Mouse (Mus musculus) gastrocnemius, postnatal 14 days (tissue): ENCODE data around the gene Gm17018. TPM values are rescaled to one million over a fixed set of nuclear protein-coding genes. Genes with fewer than 3 reads are reported as not detected.

Experiments used
- DNase-seq: peaks from one replicate; pipeline ENCODE4 v3.0.0; 2021; ENCODE audit warnings: mixed read lengths
- intact Hi-C: fragments of 180-260 bp; cut with DNase I; formaldehyde crosslinking; loops from one replicate; pipeline ENCODE4 v1.15.1; 2025; ENCODE audit warnings: low total_unique reads
- total RNA-seq, 2 experiments: library from RNA; stranded (reverse); gene quantifications; 2 replicates each; pipeline ENCODE4 v1.2.3; 2021

The Gm17018 gene
- total RNA-seq, 2 experiments from 2014 or later: 12.8 to 13.5 TPM

DNA sequence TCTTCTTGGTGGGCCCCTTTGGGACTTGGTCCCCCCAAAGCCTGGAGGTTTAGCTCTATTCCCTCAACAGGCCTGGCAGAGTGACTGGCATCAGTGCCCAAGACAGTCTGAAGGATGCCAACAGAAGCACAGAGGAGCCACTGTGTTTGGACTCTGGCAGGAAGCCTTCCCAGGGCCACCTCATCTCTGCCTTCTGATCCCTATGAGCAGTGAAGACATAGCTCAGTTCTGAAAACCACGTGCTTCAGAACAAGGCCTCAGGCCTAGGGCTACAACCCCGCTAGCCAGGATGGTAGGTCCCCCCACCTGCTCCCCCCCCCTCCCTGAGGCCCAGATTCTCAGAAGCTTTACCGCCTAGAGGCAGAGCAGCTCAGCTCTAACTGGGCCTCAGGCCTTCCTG lies 54.5 kb downstream of the Gm17018 start:
- intact Hi-C loops: loop anchor here (5.0 kb wide), 1 partner anchor 38 kb away; no protein-coding TSS in a partner anchor
- no peak for DNase-seq

DNA sequence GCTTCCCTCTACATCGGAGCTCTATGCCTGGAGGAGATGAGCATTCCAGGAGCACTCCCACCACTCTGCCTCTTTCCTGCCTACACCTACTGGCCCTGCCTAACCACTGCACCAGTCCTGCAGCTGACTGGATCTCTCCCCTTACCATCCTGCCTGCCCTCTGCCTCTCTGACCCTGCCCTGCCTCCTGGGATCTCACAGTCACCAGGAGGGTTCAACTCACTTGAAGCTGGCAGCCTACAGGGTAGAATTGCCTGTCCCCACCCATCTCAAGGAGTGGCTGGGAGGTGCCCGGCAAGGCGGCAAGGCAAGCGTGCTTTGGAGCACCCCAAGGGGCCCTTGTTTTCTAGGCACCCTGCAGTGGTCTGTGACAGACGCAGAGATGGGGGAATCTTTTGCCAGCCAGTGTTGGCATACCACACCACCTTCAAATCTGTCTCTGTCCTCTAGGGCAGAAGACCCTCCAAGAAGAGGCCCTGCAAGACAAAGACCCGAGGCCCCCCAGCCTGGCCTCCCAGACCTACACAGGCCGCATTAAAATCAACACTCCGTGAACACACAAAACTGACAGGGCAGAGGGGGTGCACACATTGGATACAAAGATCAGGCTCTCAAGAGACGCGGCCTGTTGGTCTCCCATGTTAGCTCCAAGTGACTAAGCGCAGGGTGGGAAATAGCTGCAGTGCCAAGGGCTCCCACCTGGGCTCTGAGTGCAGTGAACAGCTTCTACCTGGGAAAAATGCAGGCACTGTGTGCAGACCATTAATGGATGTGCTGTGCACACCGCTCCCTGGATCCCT lies 55.2 kb downstream of the Gm17018 start:
- intact Hi-C loops: loop anchor here (5.0 kb wide), 1 partner anchor 38 kb away; no protein-coding TSS in a partner anchor

DNA sequence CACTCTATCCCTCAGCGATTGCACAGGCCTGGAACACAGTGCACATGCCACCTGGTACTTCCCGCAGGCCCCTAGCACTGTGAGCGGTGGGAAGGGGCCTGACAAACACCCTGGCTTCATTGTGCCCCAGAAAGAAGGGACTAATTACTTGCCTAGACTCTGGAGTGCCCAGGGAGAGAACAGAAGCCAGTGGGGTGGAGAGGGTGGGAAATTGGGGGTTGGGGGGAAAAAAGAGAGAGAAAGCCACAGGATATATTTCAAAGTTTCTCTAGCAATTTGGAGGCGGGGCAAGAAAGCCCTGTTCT lies 55.8 kb downstream of the Gm17018 start:
- intact Hi-C loops: loop anchor here (5.0 kb wide), 1 partner anchor 39 kb away; no protein-coding TSS in a partner anchor
- DNase-seq: no peak

More for the DNA sequence above, 55.2 kb downstream of the Gm17018 start:
- DNase-seq: no peak

DNA sequence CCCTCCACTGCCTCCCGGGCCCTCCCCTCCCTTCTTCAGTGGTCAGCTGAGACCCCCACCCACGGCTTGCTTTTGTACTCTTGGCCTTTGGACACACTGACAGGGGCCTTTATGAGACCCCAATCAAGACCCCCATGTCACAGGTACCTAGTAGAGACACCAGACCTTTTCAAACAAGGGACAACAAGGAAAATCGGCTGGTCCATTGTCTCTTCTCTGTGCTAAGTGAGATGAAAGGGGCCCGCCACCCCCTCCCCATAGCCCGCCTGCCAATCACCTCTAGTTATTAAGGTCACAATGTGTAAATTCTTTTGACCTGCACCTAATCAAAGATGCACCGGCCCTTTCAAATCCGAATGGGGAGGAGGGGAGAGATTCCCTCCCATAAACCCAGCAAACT lies 56.3 kb downstream of the Gm17018 start:
- no peak for DNase-seq
- intact Hi-C loops: loop anchor here (5.0 kb wide), 1 partner anchor 39 kb away; no protein-coding TSS in a partner anchor

DNA sequence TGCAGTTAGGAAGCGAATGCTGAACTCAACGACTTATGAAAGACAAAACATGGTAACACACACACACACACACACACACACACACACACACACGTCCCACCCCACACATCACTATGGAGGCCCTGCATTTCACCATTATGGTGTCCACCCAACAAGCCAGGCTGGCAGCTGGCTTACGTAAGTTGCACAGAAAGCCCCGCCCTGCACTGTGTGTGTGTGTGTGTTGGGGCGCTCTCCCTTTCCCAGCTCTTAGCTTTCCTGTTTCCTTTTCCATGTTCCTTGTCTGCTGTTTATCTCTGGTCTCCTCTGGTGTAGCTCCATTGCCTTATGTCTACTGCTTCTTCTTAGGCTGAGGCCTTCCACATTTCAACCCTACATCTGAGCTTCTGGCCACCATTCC lies 57.8 kb downstream of the Gm17018 start:
- intact Hi-C loops: loop anchor here (5.0 kb wide), 1 partner anchor 41 kb away; no protein-coding TSS in a partner anchor
- no peak for DNase-seq

DNA sequence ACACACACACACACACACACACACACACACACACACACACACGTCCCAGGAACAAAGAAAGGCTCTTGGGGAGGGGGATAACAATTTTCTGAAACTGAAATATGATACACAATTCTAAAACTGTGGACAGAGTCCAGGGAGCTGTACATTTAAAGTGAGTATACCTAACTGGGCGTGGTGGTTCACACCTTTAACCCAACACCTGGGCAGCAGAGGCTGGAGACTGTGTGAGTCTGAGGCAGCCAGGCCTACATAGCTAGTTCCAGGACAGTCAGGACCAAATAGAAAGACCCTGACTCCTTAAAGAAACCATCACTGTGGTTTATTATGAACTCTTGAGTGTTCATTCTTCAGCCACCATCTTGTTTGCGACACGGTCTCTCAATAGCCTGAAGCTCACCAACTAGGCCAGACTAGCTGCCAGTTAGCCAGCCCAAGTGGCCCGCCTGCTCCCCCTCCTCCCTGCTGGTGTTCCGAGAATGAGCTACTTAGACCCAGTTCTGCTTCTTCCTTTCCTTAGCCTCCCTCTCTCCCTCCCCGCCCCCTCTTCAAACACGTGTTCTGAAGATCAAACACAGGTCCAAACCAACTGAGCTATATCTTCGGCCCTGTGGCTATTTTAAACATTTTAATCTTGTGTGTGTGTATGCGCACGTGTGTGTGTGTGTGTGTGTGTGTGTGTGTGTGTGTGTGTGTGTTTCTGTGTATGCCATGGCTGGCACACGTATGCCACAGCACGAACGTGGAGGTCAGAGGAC lies 59.5 kb downstream of the Gm17018 start:
- intact Hi-C loops: loop anchor here (5.0 kb wide), 1 partner anchor 43 kb away; no protein-coding TSS in a partner anchor
- DNase-seq: no peak

DNA sequence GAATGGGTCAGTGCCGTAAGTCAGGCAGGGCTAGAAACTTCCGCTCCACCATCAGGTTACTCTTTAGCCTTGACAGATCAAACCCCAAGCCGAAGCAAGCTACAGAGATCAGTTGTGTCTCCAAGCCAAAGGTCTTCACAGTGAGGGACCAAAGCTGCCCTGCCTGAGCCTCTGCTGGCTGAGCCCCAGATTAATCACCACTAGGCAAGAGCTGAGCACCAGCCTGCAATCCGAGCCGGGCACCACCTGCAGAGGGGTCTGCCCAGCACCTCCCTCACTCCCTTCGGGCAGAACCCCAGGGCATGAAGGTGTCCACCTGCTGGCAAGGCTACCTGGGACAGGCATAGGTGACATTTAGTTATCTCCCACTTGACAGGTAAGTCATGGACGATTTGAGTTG lies 60.6 kb downstream of the Gm17018 start:
- intact Hi-C loops: no loop called here
- DNase-seq: no peak

DNA sequence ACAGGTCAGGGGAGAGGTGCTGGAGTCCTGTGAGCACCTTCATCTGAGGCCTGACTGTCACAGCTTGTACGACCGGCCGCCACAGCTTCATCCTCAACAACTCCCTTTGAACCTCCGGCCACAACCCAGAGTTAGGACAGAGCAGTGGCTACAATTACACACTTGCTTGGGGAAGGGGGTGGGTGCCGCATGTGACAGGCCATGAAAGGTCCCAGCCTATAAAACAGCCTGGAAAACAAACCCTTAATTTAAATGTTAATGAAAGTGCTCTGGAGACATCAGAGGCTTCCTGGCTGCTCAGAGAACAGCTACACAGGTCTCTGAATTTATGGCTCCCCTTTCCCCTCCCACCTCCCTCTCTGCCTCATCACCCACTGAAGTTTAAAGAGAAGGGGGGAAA lies 61.7 kb downstream of the Gm17018 start:
- no peak for DNase-seq
- intact Hi-C loops: no loop called here

DNA sequence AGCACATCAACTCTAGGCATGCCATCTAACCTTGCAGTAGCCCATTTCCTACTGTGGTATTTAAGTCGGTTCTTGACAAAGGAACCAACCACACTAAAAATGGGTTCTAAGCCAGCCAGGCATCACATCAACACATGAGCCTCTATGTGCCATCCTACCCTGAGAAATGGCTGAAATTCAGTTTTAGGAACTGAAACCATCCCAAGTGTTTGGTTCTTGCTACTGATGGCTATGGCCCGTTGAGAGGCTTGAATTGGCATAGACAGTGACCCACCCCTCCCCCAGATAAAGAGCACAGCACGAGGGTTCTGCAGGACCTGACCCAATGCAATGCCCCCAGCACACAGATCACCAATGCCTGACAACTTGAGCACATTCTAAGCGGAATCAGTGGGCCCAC lies 63.3 kb downstream of the Gm17018 start:
- intact Hi-C loops: no loop called here
- no peak for DNase-seq

DNA sequence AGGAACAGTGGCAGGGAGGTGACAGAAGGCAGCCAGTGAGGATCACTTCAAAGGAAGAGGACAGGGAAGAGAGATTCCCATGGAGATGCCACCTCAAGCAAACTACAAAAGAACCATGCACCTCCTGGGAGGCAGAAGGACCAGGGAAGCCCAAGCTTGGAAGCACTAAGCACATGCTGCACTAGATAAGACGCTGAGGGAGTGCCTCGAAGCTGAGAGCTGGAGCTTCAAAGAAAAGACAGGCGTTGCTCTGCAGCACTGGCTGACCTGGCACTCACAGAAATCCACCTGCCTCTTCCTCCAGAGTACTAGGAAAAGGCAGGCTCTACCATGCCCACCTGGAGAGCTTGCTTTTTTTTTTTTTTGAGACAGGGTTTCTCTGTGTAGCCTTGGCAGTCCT lies 66.6 kb downstream of the Gm17018 start:
- intact Hi-C loops: no loop called here
- DNase-seq: no peak

DNA sequence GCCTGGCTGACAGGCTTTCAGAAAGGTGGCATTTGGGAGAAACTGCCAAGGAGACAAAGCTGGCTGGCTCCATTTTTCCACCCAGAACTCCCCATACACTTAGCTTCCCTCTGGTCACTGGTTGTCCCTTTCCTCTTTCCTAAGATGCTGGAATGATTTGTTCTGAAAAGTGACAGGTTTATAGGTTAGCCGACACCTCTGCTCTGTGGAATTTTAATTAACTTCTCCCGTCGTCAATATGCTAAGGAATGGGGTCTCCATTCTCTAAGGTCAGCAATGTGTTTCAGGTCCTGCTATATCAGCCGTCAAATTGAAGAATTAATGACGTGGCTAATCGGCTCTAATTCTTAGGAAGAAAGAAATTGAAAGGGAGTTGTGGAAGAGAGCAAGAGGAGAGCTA lies 68.2 kb downstream of the Gm17018 start:
- intact Hi-C loops: no loop called here
- DNase-seq: no peak

DNA sequence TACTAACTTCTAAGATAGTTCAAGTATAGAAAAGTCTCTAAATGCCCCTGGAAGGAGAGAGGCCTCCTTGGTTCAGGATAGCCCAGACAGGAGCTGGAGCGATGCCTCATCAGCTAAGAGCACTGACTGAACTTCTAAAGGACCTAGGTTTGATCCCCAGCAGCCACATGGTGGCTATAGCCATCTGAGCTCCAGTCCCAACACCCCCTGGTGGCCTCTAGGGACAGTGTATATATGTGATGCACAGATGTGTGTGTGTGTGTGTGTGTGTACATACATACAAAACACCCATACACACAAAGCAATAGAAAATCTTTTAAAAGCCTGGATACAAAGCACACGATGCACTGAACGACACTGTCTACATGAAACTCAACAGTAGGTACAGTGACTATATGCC lies 68.8 kb downstream of the Gm17018 start:
- DNase-seq: no peak
- intact Hi-C loops: no loop called here

Other genes with a start within 250 kb of the Gm17018 start
- gene Btrc, start 196.9 kb upstream of the Gm17018 start, total RNA-seq: 10 to 100 TPM; 27.1 to 28.1 TPM
- 10 to 100 TPM; 11.2 to 11.3 TPM for gene Poll, start 84 bp upstream of the Gm17018 start, total RNA-seq
- 10 to 100 TPM; 18.9 to 19.8 TPM for gene Fbxw4, start 99.7 kb downstream of the Gm17018 start, total RNA-seq
- gene Fgf8, start 182.3 kb downstream of the Gm17018 start, total RNA-seq: not detected
- gene Npm3, start 189.0 kb downstream of the Gm17018 start, total RNA-seq: 10 to 100 TPM; 10.4 to 15.8 TPM
- 10 to 100 TPM; 28.6 to 29.6 TPM for gene Mgea5, start 223.2 kb downstream of the Gm17018 start, total RNA-seq